ENCODE assay signal across 9 mouse cellular contexts in the genomic region with DNA sequence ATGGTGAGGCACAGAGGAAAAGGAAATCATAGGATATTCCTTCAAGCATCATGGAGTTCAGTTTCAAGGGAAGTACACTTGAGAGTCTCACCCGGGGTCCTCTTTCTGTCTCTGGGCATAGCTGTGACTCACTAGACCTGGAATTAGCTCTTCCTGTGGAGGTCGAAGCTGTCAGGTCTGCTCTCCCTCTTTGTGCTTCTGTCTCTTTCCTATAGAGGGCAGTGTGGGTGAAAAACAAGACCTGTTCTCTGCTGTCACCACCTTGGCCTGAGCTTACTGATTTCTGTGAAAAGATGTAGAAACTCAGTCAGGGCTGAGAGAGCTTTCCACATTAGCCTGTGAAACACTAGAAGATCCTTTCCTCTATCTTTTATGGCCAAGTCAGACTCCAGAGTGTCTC. TPM values are rescaled to one million over a fixed set of nuclear protein-coding genes. Genes with fewer than 3 reads are reported as not detected.
DNase-seq lines count a peak whose midpoint lies in the region; ATAC-seq and TF ChIP-seq lines count a peak whose summit lies in the region.
"Had no signal": no experiment of that assay in that cellular context is flagged by ENCODE, and none has a peak within 500 bp of the region (broad histone marks: within the 10 kb centered on the region; RNA-seq: fewer than 3 reads in every experiment).

No protein-coding gene starts in this region.

- H3K4me1 ChIP-seq in brown adipose tissue, adult 24 weeks (ENCODE audit: control insufficient read depth, insufficient read depth, insufficient read length, low read length), result peaks cover 4% of the 10 kb centered on the region; the same call in 1 of the 2 replicates

- DNase-seq in gastrocnemius, adult 2 months, result no peak
- no peak for DNase-seq in gastrocnemius, adult 8-10 months (ENCODE audit: low spot score in 2 of 2)
- peak; percentile 78 for DNase-seq in CD4-positive, CD25-positive, alpha-beta regulatory T cell, adult 2 months (ENCODE audit: low read depth, low spot score)
- DNase-seq in heart, postnatal 10 days, result peak; percentile 52 to 66
- no peak for DNase-seq in urinary bladder, postnatal 14 days (ENCODE audit: low spot score)
- no peak for DNase-seq in layer of hippocampus, postnatal 10 days (ENCODE audit: low spot score in 2 of 2)

- intact Hi-C loops in gastrocnemius, adult 2 months (cut with DNase I), result no loop called here
- intact Hi-C loops in heart, postnatal 10 days (cut with DNase I), result loop anchor here (2.0 kb wide), 1 partner anchor 62 kb away; no protein-coding TSS in a partner anchor

- TF ChIP-seq CTCF in gastrocnemius, adult 2 months (IDR thresholded peaks at IDR 0.05), result peak; percentile 65

- peak overlapping the region; percentile 25; the same call in 1 of the 2 replicates for H3K27ac ChIP-seq in gastrocnemius, adult 2 months
- peak overlapping the region; percentile 11; the same call in 1 of the 2 replicates for H3K27ac ChIP-seq in brown adipose tissue, adult 24 weeks (replicated peaks; ENCODE audit: low read depth, low read length)

- no peak overlapping the region for H3K4me3 ChIP-seq in gastrocnemius, adult 2 months
- no peak overlapping the region for H3K4me3 ChIP-seq in brown adipose tissue, adult 24 weeks (ENCODE audit: insufficient read depth, low read depth, low read length)

- peak; percentile 57; the same call in 1 of the 2 replicates for ATAC-seq in megakaryocyte, adult 5-6 weeks (ENCODE audit: poor library complexity, severe bottlenecking)

RNA-seq across cellular contexts. Expression of a gene that starts 43.2 kb away (rescaled TPM):
- not detected for total RNA-seq in gastrocnemius, adult 2 months (2021)
- total RNA-seq in gastrocnemius, adult 8-10 months (2022), result 1 to 10 TPM in 1 of 4 experiments, not detected in 3; 3.3 TPM
- polyA plus RNA-seq in brown adipose tissue, adult 24 weeks (2012; ENCODE audit: insufficient read depth, insufficient read length, missing spikeins), result 6.7 TPM in 1 of 2 replicates, not detected in the other
- under 1 TPM; 0.26 to 0.50 TPM for total RNA-seq in heart, postnatal 10 days (2021)
- total RNA-seq in megakaryocyte, adult 5-6 weeks (2015), result not detected in 2 replicates
- not detected in 2 replicates for total RNA-seq in megakaryocyte, adult 5-6 weeks (2017)
- under 1 TPM; 0.33 to 0.94 TPM for total RNA-seq in layer of hippocampus, postnatal 10 days (2021)

RNA-seq across cellular contexts. Expression of a gene that starts 50.2 kb away (rescaled TPM):
- total RNA-seq in gastrocnemius, adult 2 months (2021), result not detected
- 1 to 10 TPM in 1 of 4 experiments, not detected in 3; 4.3 TPM for total RNA-seq in gastrocnemius, adult 8-10 months (2022)
- 7.4 and 8.2 TPM in 2 replicates for polyA plus RNA-seq in brown adipose tissue, adult 24 weeks (2012; ENCODE audit: insufficient read depth, insufficient read length, missing spikeins)
- total RNA-seq in heart, postnatal 10 days (2021), result not detected
- total RNA-seq in megakaryocyte, adult 5-6 weeks (2015), result not detected in 2 replicates
- not detected in 2 replicates for total RNA-seq in megakaryocyte, adult 5-6 weeks (2017)
- total RNA-seq in layer of hippocampus, postnatal 10 days (2021), result not detected
- total RNA-seq: layer of hippocampus, postnatal 14 days had no signal

RNA-seq across cellular contexts. Expression of a gene that starts 55.3 kb away (rescaled TPM):
- not detected for total RNA-seq in gastrocnemius, adult 2 months (2021)
- total RNA-seq in gastrocnemius, adult 8-10 months (2022), result not detected
- polyA plus RNA-seq in brown adipose tissue, adult 24 weeks (2012; ENCODE audit: insufficient read depth, insufficient read length, missing spikeins), result 1.7 TPM in 1 of 2 replicates, not detected in the other
- not detected for total RNA-seq in heart, postnatal 10 days (2021)
- not detected in 2 replicates for total RNA-seq in megakaryocyte, adult 5-6 weeks (2015)
- total RNA-seq in megakaryocyte, adult 5-6 weeks (2017), result not detected in 2 replicates
- total RNA-seq in layer of hippocampus, postnatal 10 days (2021), result not detected
- total RNA-seq: layer of hippocampus, postnatal 14 days had no signal

Comparison
In these comparisons a context has a peak if more than half of its experiments do, and no peak if none do; other contexts are left out.
1. DNase-seq: peak in CD4-positive, CD25-positive, alpha-beta regulatory T cell, adult 2 months (single experiment) and heart, postnatal 10 days (2 of 2); none in gastrocnemius, adult 2 months (single experiment), gastrocnemius, adult 8-10 months (0 of 2), urinary bladder, postnatal 14 days (single experiment) and layer of hippocampus, postnatal 10 days (0 of 2).